Mouse (Mus musculus): Measurements from ENCODE around the gene Gm49373. TPM values are rescaled to one million over a fixed set of nuclear protein-coding genes. Genes with fewer than 3 reads are reported as not detected.

The Gm49373 gene
- polyA plus RNA-seq, 1 experiment from 2014 or later = 0.79 TPM

GRCm38 (mm10) chr9:21027774-21028290 lies 45.1 kb downstream of the Gm49373 start:
- WGBS = 60% methylated on average over 8 of the region's 8 CpGs

GRCm38 (mm10) chr9:21026849-21027248 lies 46.0 kb downstream of the Gm49373 start:
- peak overlapping the region; percentile 27; the same call in 1 of the 2 replicates for H3K9ac ChIP-seq
- ATAC-seq (ENCODE audit: insufficient number of reproducible peaks, insufficient read depth, low FRiP score, low TSS enrichment, low read depth) = no peak
- H3K4me2 ChIP-seq = no peak overlapping the region
- H3K9me3 ChIP-seq = no peaks in the 10 kb centered on the region
- H3K4me3 ChIP-seq = no peak overlapping the region
- no peak overlapping the region for H3K27ac ChIP-seq
- no peaks in the 10 kb centered on the region for H3K36me3 ChIP-seq
- H3K27me3 ChIP-seq = peaks cover 51% of the 10 kb centered on the region
- H3K4me1 ChIP-seq = peaks cover 33% of the 10 kb centered on the region
- WGBS = 86% methylated on average over 12 of the region's 12 CpGs

More at GRCm38 (mm10) chr9:21027774-21028290, 45.1 kb downstream of the Gm49373 start:
- Histone ChIP-seq H3K27me3 (peaks cover 61% of the 10 kb centered on the region), H3K36me3 (no peaks in the 10 kb centered on the region), H3K4me1 (peaks cover 39% of the 10 kb centered on the region), H3K4me2 (no peak overlapping the region), H3K9ac (0 out of 2 replicates have a peak overlapping the region, but pooled peaks have one; percentile 6), H3K9me3 (no peaks in the 10 kb centered on the region), H3K27ac (no peak overlapping the region), H3K4me3 (no peak overlapping the region)
- ATAC-seq (ENCODE audit: insufficient number of reproducible peaks, insufficient read depth, low FRiP score, low TSS enrichment, low read depth) = no peak

DNA sequence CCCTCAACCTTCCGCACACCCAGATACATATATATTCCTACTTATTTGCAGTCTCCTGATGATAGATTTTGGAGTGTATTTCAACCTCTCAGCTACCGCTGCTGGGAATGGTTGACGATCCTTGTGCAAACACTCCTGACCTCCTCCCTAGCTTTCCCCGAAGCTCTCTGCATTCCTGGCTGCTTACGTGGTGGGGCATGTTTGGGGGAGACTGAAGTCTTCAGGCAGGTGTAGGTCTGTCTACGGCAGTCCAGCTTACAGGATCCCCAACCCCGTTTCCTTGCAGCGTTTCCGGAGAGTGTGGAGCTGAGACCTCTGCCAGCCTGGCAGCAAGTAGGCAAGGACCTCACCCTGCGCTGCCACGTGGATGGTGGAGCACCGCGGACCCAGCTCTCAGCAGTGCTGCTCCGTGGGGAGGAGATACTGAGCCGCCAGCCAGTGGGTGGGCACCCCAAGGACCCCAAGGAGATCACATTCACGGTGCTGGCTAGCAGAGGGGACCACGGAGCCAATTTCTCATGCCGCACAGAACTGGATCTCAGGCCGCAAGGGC lies 47.6 kb downstream of the Gm49373 start:
- no peak overlapping the region for H3K4me2 ChIP-seq
- ATAC-seq (ENCODE audit: insufficient number of reproducible peaks, insufficient read depth, low FRiP score, low TSS enrichment, low read depth) = no peak
- H3K27me3 ChIP-seq = peaks cover 38% of the 10 kb centered on the region
- no peak overlapping the region for H3K27ac ChIP-seq
- H3K4me3 ChIP-seq = no peak overlapping the region
- WGBS = 67% methylated on average over 19 of the region's 19 CpGs
- no peak overlapping the region for H3K9ac ChIP-seq
- H3K9me3 ChIP-seq = no peaks in the 10 kb centered on the region
- H3K4me1 ChIP-seq = peaks cover 19% of the 10 kb centered on the region
- H3K36me3 ChIP-seq = no peaks in the 10 kb centered on the region

- no peak for ATAC-seq (ENCODE audit: insufficient number of reproducible peaks, insufficient read depth, low FRiP score, low TSS enrichment, low read depth)
Observed at GRCm38 (mm10) chr9:21022726-21023125, 50.2 kb downstream of the Gm49373 start.

GRCm38 (mm10) chr9:21022288-21022687 lies 50.6 kb downstream of the Gm49373 start:
- H3K27ac ChIP-seq = no peak overlapping the region
- H3K36me3 ChIP-seq = no peaks in the 10 kb centered on the region
- no peak overlapping the region for H3K4me3 ChIP-seq
- H3K27me3 ChIP-seq = peaks cover 24% of the 10 kb centered on the region
- H3K4me2 ChIP-seq = no peak overlapping the region
- 54% methylated on average over 6 of the region's 6 CpGs for whole genome bisulfite sequencing
- no peak overlapping the region for H3K9ac ChIP-seq
- 0 out of 2 replicates have a peak, but pooled peaks cover 4% of the 10 kb centered on the region for H3K4me1 ChIP-seq
- no peaks in the 10 kb centered on the region for H3K9me3 ChIP-seq
- no peak for ATAC-seq (ENCODE audit: insufficient number of reproducible peaks, insufficient read depth, low FRiP score, low TSS enrichment, low read depth)

More at GRCm38 (mm10) chr9:21022726-21023125, 50.2 kb downstream of the Gm49373 start:
- Histone ChIP-seq H3K4me2 (no peak overlapping the region), H3K4me1 (0 out of 2 replicates have a peak, but pooled peaks cover 4% of the 10 kb centered on the region), H3K9me3 (no peaks in the 10 kb centered on the region), H3K27me3 (peaks cover 24% of the 10 kb centered on the region), H3K4me3 (no peak overlapping the region), H3K9ac (no peak overlapping the region), H3K36me3 (no peaks in the 10 kb centered on the region), H3K27ac (no peak overlapping the region)
- 81% methylated on average over 1 of the region's 1 CpGs for WGBS

DNA sequence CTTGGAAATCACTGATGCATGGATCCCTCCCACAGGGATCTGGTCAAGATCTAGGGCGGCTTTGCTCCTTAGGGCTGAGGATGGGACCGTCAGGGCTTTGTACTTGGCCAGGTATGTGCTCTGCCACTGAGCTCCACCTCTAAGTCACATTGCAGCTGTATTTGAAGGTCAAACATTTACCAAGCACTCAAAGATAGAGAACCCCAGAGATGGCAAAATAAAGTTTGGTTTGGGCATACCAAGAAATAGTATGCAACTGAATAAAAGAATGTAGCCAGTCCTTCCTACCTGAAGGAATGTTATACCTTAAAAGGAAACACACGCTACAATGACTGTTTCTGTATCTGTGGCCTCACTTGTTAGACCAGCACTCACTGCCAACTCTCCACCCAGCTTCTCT lies 51.5 kb downstream of the Gm49373 start:
- H3K36me3 ChIP-seq = no peaks in the 10 kb centered on the region
- H3K9me3 ChIP-seq = no peaks in the 10 kb centered on the region
- no peak overlapping the region for H3K4me3 ChIP-seq
- 71% methylated on average over 3 of the region's 3 CpGs for WGBS
- no peak overlapping the region for H3K9ac ChIP-seq
- no peak overlapping the region for H3K4me2 ChIP-seq
- ATAC-seq (ENCODE audit: insufficient number of reproducible peaks, insufficient read depth, low FRiP score, low TSS enrichment, low read depth) = no peak
- H3K27ac ChIP-seq = no peak overlapping the region
- H3K4me1 ChIP-seq = 0 out of 2 replicates have a peak, but pooled peaks cover 4% of the 10 kb centered on the region
- H3K27me3 ChIP-seq = peaks cover 25% of the 10 kb centered on the region

GRCm38 (mm10) chr9:21018600-21018999 lies 54.3 kb downstream of the Gm49373 start:
- peaks cover 18% of the 10 kb centered on the region for H3K4me1 ChIP-seq
- no peak overlapping the region for H3K27ac ChIP-seq
- H3K4me3 ChIP-seq = no peak overlapping the region
- no peak overlapping the region for H3K4me2 ChIP-seq
- no peaks in the 10 kb centered on the region for H3K36me3 ChIP-seq
- no peak overlapping the region for H3K9ac ChIP-seq
- 90% methylated on average over 2 of the region's 2 CpGs for WGBS
- no peak for ATAC-seq (ENCODE audit: insufficient number of reproducible peaks, insufficient read depth, low FRiP score, low TSS enrichment, low read depth)
- no peaks in the 10 kb centered on the region for H3K9me3 ChIP-seq
- H3K27me3 ChIP-seq = peaks cover 50% of the 10 kb centered on the region

DNA sequence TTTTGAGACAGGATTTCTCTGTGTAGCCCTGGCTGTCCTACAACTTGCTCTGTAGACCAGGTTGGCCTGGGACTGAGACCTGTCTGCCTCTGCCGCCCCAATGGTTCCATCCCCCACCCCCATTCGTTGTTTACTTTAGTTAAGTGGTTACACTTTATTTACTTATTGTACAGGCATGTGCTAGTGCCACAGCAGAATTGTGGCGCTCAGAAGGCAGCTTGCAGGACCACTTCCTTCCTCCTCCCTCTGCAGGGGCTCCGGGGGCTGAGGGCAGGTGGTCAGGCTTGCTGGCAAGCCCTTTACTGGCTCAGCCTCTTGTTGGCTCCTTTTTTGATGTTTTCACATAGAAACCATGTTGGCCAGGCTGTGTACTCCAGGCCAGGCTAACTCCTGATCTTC lies 55.7 kb downstream of the Gm49373 start:
- Histone ChIP-seq H3K27ac (no peak overlapping the region), H3K4me2 (peak overlapping the region; percentile 67), H3K9ac (no peak overlapping the region), H3K36me3 (no peaks in the 10 kb centered on the region), H3K27me3 (peaks cover 50% of the 10 kb centered on the region), H3K4me1 (peaks cover 17% of the 10 kb centered on the region), H3K4me3 (0 out of 2 replicates have a peak overlapping the region, but pooled peaks have one; percentile 2), H3K9me3 (no peaks in the 10 kb centered on the region)
- ATAC-seq (ENCODE audit: insufficient number of reproducible peaks, insufficient read depth, low FRiP score, low TSS enrichment, low read depth) = no peak
- 35% methylated on average over 4 of the region's 4 CpGs for WGBS

DNA sequence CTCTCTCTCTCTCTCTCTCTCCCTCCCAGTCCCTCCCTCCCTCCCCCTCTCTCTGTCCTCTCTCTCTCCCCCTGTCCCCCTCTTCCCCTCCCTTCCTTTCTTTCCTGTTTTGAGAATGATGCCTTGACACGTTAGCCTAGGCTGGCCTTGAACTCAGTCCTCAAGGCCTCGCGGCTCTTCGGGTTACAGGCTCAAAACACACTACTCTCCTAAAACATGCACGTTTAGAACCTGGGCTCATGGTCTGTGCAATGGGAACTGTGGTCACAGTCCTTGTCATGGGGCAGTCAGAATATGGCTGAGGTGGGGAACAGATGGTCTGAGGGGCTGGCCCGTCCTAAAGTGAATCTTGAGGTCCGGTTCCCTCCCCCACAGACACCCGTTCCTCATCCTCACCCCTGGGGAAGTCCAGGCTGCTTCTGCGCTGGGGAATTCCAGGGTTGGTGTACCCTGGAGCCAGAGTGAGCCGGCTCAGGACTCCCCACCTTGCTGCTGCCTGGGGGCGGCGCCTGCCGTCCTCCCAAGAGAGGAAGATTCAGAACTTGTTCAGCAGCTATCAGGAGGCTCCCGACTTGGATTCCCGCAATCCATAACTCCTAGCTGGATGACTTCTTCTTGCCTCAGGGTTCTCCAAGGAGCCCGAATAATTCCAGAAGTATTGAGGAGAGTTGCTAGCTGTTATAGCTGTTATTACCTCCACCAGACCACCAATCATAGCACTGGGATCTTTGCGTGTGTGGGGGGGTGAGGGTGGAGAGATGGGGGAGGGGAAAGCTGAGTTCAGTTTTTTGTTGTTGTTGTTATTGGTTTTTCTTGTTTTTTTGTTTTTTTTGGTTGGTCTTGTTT lies 56.3 kb downstream of the Gm49373 start:
- peak overlapping the region; percentile 67 for H3K4me2 ChIP-seq
- peak overlapping the region; percentile 42 for H3K4me3 ChIP-seq
- WGBS = 5% methylated on average over 17 of the region's 17 CpGs
- ATAC-seq (ENCODE audit: insufficient number of reproducible peaks, insufficient read depth, low FRiP score, low TSS enrichment, low read depth) = 0 out of 2 replicates have a peak, but pooled peaks have one; percentile 15
- peaks cover 50% of the 10 kb centered on the region for H3K27me3 ChIP-seq
- peaks cover 14% of the 10 kb centered on the region for H3K4me1 ChIP-seq
- H3K36me3 ChIP-seq = no peaks in the 10 kb centered on the region
- no peak overlapping the region for H3K27ac ChIP-seq
- peak overlapping the region; percentile 46; the same call in 1 of the 2 replicates for H3K9ac ChIP-seq
- no peaks in the 10 kb centered on the region for H3K9me3 ChIP-seq

GRCm38 (mm10) chr9:21015571-21016130 lies 57.2 kb downstream of the Gm49373 start, which contains the start of gene Icam1:
Gene Icam1, plus strand, starts transcription at chr9:21015985.
- H3K9ac ChIP-seq = peak within 1 kb of the TSS; percentile 62
- no peaks in the 10 kb centered on the region for H3K36me3 ChIP-seq
- no peaks in the 10 kb centered on the region for H3K9me3 ChIP-seq
- H3K27ac ChIP-seq = peak within 1 kb of the TSS; percentile 57; the same call in 1 of the 2 replicates
- 1% methylated on average over 30 of the region's 30 CpGs for WGBS
- H3K4me2 ChIP-seq = peak within 1 kb of the TSS; percentile 67
- H3K4me3 ChIP-seq = peak within 1 kb of the TSS; percentile 42
- H3K27me3 ChIP-seq = peaks cover 50% of the 10 kb centered on the region
- H3K4me1 ChIP-seq = peaks cover 14% of the 10 kb centered on the region
- no peak for ATAC-seq (ENCODE audit: insufficient number of reproducible peaks, insufficient read depth, low FRiP score, low TSS enrichment, low read depth)

All from embryonic facial prominence, embryonic 13.5 days (tissue).